Mouse (Mus musculus): ENCODE results near the gene Paqr8.

- TF ChIP-seq CTCF (IDR thresholded peaks at IDR 0.05; ENCODE audit: control insufficient read depth, insufficient read depth, insufficient read length) (no peak), USF1 (IDR thresholded peaks at IDR 0.05; ENCODE audit: low read depth) (peak; percentile 87), MAX (IDR thresholded peaks at IDR 0.05) (peak; percentile 39), CEBPB (IDR thresholded peaks at IDR 0.05; ENCODE audit: low read depth) (no peak)
Measured at GRCm38 (mm10) chr1:20870887-20871286, 19.5 kb upstream of the Paqr8 start.
